Mouse (Mus musculus) kidney, adult 2 months (tissue): ENCODE measurements around the gene Prune1.

Source experiments
- CTCF ChIP-seq: fragments of 200-500 bp; conservative IDR thresholded peaks from 2 replicates; pipeline ENCODE4 v1.5.1; 2011; ENCODE audit warnings: low read depth, mild to moderate bottlenecking, control low read depth, low read length, moderate library complexity, mixed read lengths; ENCODE audit not compliant: insufficient read depth, insufficient read length
- POLR2A ChIP-seq: fragments of 200-500 bp; IDR thresholded peaks from one replicate; pipeline ENCODE4 v1.6.1; 2011; ENCODE audit warnings: low read depth, low read length, control low read depth

GRCm38 (mm10) chr3:95286510-95286909 is 4.6 kb upstream of the Prune1 start:
- no peak for TF ChIP-seq CTCF
- TF ChIP-seq POLR2A = no peak
